Mouse (Mus musculus): ENCODE measurements around the gene Cacna2d3. TPM values are rescaled to one million over a fixed set of nuclear protein-coding genes. Genes with fewer than 3 reads are reported as not detected.
A peak's percentile ranks its signal among the peaks of the same experiment; 100 is the strongest.

Cacna2d3 gene
- total RNA-seq, 2 experiments from 2014 or later, result 1.5 to 3.2 TPM

DNA sequence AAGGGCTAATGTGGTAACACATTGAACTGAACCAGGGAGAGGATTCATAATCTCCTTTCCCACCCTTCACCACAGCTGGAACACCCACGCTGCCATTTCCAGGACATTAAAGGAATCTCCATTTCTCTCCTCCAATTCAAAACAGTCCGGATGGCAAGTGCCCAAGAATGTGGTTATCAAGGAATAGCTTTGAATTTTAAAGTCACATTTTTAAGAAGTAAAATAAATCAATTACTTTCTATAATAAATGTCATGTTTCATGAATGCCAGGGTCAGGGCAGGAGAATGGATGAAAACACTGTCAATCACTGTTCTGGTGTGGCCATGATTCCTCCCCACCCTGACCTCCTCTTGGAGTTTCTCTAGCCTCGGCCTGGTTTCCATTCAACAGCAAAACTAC is 333.9 kb downstream of the Cacna2d3 start:
- peak; percentile 65 for DNase-seq

DNA sequence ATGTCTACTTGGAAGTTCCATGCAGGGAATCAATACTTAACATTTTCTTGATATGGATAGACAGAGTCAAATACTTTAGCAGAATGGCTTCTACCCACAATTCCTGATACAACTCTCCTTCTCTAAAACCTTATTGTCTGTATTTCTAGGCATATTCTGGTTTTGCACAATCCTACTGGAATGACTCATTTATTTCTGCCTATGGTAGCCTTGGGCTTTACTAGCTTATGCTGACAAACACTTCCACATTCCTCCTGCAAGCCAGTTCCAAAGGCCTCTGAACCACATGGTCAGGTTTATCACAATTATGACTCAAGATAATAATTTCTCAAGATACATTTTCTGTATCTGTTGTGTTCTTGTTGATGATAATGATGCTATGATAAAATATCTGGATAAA is 336.2 kb downstream of the Cacna2d3 start:
- no peak for DNase-seq

DNA sequence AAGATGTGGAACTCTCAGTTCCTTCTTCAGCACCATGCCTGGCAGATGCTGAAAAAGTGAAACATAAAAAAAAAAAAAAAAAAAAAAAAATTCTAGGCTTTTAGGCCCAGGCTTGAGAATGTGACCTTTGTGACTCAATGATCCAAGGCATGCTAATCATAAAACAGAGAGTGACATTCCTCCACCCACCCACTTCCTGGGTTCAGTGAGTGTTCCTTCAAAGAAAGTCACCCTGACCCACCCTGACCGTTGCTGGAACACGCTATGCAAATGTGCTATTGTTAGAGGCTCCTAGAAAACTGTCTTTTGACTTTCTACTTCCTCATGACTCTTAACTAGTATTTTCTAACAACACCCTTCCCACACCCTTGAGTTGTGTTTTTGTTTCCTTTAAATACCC is 338.9 kb downstream of the Cacna2d3 start:
- no peak for DNase-seq

DNA sequence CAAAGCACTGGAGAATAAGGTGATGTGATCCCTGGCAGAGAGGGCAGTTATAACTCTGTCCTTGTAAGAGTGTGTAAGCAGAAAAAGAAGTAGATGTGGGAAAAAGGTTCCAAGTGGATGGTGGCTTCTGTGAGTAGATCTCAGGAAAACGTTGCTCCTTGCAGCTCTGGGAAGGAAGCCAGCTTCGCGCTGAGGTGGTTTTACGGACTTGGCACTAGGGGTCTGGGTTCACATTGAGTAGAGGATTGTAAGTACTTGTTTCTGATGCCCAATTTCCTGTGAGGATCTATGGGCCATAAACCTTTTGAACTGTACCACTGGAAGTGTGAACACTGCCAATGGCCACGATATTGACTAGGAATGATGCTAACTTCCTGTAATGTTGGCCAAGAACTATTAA is 354.8 kb downstream of the Cacna2d3 start:
- no peak for DNase-seq

DNA sequence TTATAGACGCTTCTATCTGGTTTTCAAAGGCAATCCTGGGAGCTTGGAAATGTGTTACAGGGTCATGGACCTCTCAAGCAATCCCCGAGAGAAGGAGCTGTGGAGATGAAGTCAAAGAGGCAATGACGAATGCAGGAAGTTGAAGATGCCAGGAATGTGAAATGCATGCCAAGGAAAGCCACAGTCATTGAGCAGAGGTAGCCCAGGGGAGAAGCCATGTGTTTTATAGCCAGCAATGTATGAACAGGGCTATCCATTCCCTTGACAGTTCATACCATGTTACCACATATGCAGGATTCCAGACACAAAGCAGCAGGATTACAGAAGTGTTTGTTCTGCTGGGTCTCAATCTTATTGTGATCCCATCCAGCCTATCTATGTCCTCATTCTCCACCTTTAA is 359.2 kb downstream of the Cacna2d3 start:
- no peak for DNase-seq

DNA sequence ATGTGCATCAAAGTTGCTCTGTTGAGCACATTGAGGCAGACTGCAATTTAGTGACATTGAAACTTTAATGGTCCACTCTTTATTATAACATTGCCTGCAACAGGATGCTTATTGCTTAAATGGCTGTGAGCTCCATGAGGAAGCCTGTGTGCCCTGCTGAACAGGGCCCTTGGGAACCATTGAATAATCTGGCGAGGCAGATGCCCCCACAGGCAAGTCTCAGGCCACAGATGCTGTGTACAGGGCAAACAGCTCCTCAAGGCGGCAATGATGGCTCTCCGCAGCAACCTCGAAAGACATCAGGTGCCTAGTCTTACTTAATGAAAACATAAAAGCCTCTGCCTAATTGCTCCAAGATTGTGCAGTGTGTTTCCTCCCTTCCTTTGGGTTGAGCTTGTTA is 371.0 kb downstream of the Cacna2d3 start:
- DNase-seq, result no peak

DNA sequence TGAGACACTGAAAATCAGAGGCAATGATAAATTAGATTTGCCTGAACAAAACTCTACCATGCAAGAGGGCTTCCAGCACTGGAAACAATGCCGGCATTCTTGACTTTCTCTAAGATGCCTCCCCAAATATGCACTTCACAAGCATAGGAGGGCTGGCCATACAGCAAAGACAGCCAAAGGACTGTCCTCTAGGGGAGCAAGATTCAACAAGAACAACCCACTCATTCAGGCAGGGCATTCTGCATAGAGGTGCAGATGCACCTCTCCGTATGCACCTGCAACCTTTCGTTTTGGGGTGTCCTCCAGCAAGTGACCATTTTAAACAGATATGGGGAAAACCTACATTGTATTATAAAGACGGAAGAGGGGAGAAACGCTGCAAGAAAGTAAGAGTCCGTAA is 380.1 kb downstream of the Cacna2d3 start:
- no peak for DNase-seq

DNA sequence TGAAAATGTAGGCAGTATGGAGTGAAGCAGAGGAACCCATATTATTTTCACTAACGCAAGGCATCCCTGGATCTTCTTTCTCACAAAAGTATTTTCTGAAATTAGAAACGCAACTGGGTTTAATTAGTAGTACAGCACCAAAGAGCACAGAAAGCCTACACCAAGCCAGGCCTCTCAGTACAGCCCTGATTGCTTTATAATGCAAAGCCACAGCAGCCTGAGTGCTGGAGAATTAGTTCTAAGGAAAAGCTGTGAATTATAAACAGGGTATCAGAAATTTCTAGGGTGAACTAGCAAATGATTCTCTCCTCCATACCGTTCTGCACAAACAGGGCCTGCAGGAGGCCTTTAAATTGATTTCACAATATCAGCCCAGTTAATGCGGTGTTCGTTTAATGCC is 380.9 kb downstream of the Cacna2d3 start:
- no peak for DNase-seq

DNA sequence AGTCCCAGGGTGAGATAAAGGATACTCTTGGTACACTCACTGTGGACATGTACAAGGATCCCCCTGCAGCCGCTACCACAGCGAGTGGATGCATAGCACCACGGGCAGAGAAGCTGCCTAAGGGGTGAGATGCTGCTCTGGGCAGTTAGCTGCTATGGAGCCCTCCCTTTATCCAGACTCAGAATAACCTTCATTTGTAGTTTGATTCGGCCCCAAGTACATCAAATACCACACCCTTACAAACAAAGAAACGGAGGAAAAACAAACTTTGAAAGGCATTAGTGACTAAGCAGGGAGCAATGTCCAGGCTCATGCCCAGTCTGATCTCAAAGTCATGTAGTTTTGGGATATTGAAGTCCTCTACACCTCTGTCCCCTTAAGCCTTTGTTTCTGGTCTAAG is 386.8 kb downstream of the Cacna2d3 start:
- no peak for DNase-seq

DNA sequence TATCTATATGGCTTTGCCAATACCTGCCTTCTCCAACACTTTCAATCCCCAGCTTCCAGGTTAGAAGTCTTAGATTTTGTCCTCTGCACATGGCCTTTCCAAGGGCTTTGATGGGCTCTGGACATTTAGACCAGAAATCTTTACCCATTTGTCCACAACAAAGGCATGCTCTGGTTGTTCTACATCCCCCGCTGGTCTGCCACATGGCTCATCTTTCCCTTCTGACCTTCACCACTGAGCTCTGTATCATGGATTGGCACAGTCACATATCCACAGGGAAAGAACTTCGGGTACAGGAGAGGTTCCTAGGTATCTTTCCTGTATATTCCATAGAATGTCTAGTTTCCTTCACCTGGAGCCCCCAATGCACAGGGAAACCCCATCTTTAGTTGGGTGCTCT is 387.4 kb downstream of the Cacna2d3 start:
- DNase-seq, result no peak

DNA sequence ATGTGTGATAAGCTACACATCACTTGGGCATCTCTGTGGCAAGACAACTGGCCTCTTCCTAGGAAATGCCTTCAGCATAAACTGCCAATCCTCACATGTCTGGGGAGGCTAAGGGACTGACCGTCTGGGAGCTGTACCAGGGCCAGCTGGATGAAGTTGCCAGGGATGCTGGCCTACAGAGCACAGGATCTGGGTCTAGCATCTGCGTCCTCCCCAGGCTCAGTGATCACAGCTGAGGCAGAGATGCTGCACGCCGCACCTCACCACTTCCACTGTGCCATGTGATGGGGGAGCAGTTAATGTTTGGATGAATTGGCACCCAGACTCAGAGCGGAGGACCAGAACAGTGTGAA is 397.3 kb downstream of the Cacna2d3 start:
- DNase-seq, result no peak

DNA sequence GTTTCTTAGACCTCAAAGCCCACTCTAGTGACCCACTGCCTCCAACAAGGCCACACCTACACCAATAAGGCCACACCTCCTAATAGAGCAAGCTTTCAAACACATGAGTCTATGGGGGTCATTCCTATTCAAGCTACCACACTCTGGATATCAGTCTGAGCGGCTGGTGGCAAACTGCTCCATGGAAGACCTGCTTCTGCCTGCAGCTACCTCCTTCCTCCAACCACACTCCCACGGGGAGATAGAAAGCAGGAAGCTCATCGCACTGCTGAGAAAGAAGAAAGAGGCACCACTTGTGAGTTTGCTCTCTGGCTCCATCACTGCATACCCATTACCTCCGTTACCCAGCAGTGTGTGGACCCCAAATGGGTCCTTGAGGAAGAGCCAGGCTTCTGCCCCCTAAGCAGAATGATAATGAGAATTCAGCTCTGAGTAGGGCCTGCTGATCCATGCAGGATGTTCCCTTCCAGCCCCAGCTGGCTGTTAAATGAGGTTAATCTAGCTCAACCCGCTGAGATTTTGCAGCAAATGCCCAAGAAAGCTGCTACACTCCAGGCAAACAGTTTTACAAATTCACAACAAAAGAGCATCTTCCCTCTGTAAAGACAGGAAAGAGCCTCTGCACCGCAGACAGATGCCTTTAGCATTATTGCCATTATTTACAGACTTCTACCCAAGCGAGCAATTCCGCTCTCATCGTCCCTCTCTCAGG is 397.8 kb downstream of the Cacna2d3 start:
- no peak for DNase-seq

DNA sequence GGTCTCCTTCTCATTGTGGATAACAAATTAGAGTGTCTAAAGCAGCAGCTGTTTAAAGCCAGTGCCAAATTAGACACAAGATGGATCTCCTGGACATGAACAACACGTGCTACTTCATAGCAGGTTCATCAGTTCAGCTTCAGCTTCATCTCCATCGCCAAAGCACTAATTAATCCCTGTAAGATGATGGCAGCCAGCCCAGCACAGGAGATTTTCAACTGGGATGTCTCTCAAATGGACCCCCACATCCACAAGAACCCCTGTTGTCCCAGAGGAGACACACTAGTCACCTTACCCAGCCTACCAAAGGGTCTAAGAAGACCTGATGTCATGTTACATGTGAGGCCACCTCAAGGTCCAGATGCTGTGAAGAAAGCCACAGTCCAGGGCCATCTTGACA is 408.2 kb downstream of the Cacna2d3 start:
- no peak for DNase-seq

DNA sequence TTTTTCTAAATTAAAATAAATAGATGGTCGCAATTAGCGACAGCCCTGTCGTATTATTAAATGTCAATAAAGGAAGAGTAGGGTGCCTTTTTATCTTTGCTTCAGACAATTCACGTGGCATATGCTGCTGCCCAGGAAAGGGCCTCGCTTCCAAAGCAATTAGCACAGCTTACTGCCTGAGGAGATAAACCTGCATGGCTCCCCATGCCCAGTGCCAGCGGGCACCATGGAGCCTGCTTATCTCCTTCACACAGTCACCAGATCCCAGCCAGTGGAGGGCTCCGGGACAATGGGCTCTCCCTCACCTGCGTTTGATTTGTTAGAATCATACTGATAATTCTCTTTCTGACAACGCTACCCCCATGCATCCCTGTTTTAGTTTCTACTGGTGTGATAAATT is 416.0 kb downstream of the Cacna2d3 start:
- no peak for DNase-seq

DNA sequence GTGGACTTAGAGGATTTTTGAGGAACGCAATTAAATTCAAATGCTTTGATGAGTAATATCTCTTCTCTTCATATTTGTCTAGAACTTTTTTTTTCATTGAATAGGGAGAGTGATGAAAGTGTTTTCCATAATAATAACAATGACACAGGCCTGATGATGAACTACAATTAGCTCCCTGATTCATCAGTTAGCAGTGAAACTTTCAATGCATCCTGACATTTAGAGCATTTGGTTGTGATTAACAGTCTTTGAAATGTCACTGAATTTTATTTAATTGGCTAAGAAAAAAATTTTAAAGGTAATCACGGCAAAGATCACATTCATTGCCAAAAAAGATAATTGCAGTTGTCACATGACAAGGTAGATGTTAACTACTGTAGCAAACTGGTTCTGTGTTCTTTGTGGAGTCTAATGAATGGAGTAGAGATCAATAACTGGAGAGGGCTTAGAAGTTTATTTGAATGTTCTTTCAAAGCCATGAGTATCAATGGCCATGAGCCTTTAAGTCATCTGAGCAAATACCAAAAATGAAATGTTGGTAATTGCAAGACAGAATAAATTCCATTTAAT is 425.4 kb downstream of the Cacna2d3 start:
- DNase-seq, result no peak

DNA sequence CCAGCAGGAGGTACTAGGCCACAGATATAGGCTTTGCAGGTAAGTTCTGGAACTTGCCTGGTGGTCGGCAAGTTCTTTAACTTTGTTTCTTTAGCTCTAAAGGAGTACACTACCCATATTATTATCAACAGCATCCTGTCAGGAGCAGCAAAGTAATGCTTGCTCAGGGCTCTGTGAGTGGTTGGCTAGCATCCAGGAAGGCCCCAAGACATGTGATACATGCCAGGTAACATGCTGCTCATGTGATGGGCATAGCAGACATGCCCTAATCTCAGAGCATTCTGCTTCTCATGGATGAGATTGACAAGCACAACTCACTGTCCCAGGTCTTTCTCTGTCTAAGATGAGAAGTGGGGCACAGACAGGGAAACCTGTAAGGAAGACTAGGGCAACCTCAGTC is 442.8 kb downstream of the Cacna2d3 start:
- no peak for DNase-seq

DNA sequence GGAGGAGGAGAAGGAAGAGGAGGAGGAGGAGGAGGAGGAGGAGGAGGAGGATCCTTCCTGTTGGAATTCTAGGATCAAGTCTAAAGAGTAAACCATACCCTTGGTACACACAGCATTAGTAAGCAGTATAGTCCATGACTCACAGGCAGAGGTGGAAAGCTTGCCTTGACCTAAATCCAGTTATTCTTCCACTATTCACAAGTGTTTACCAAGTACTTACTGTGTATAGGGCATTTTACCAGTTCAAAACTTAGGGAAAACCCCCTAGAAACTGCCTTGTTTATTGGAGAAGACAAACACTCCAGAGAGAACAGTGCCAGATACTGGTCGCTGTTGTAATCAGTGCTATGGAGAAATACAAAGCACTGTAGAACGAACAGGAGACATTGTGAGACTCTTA is 443.3 kb downstream of the Cacna2d3 start:
- peak; percentile 19 for DNase-seq

DNA sequence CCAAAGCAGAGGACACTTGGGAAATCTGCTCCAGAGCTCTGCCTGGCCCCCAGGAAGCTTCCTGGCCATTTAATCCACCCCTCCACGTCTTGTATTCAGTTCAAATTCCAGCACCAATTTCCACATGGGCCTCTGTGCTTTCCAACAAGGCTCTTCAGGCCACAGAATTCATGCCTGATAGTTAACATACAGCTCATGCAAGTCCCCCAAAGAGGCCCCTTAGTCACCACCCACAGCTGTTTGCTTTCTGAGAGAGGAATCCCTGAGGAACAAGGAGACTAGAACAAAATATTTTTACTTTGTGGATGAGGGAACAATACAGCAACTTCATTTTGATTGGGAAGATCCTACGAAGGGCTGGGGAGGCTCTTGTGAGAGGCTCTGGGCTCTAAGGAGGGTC is 444.0 kb downstream of the Cacna2d3 start:
- DNase-seq, result no peak

DNA sequence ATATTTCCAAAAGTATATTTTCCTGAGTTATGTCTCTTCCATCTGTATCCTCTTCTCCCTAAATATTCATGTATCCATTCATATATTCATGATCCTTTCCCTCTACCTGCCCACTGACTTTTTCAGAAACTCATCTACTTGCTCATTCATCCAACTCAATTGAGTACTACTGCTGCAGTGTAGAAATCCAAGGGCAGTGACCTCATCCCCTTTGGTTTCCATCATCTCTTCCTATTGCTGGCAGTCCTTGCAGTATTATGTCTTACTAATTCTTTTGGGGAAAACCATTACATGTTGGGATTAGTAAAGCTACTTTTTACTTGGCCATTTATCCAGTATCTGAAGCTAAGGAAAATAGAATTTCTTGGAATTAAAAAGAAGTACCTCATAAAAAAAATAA is 447.8 kb downstream of the Cacna2d3 start:
- DNase-seq, result no peak

DNA sequence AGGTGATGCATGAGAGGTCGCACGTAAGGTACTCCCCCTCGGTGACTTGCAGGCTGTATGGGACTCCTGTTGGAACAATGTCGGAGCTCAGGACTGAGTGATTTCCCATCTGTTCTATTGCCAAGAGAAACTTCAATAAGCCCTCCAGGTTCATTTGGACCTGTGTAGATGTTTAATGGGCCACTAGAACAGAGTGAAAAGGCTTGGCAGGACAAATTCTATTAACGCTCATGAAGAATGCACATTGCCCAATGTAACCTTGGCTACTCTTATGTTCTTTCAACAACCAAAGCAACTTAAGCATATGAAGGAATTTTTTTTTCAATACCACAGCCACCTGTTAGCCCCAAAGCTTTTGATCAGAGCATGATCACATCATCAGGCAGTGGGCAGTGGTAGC is 451.1 kb downstream of the Cacna2d3 start:
- no peak for DNase-seq

DNA sequence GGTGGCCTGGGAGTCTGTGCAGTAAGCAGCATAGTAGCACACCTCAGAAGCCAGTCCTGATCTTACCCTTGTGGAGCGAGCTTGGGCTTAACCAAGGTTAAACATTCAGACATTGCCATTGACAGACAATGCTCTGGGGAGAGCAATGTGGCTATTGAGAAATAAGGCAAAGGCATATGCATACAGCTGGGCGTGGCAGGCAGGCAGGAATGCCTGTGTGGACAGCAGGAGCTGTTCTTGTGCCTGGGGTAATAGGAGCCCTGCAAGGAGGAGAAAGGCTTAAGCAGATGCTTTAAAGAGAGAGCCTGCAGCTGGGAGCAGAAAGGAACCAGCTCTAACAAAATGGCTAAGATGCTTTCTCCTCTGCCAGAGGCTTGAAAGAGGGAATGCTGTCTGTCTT is 451.8 kb downstream of the Cacna2d3 start:
- peak; percentile 22 for DNase-seq

DNA sequence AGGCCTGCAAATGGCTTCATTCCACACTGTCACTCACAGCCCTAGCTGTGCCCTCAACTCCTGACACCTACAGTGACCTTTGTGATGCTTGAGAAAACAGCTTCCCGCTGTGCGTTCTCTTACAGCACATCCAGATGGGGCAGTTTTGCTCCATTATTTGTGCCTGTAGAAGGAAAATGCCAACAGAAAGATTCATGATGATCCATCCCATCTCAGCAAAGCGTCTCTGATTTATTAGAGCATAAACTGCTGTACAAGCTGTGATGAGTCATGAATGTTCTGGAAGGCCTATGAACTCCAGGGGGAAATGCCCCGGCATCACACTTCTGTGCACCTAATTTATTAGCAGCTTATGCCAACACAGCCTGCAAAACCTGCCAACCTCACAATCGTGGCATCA is 453.1 kb downstream of the Cacna2d3 start:
- DNase-seq, result peak; percentile 20

DNA sequence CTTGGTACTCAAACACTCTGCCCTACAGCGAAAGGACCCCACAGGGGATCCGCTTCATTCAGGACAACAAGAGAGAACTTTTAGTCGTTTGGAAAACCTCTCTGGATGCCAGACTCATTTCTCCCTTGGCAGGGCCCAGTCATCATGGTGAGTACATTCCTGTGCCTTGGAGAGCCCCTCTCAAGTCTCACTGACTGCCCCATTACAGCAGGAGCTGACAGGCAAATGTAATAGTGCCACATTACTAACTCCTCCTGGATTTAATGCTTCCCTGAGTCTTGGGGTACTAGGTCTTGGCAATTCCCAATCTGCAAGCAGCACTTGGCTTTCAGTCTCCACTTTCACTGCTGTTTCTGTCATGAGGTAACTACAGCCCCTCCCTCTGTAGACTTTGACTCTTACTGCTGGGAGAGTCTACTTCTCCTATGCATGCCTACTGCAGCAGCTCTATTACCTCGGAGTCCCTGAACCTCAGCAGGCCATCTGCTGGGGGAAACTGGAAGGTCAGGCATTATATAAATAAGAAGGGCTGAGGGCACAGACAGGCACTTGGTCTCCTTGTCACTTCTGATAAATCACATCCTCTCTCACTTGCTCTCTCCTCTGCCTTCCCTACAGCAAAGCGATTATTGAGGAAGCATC is 454.3 kb downstream of the Cacna2d3 start:
- DNase-seq, result peak; percentile 27

DNA sequence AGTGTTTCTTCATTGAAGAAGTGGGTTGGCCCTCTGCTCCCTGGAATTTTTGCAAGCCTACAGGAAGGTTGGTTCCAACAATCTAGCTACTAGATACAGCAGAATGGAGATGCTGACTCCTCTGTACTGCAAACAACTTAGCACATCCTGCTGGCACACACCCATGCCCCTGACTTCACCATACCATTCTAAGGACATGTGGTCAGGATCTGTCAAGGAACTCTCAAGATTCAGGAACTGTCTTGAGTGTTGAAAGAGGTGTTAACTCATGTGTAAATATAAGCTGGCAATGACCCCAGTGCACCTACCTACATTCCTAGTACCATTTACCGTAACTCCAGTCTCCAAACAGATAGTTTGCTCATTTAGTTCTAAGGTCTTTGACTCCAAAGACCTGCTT is 461.0 kb downstream of the Cacna2d3 start:
- no peak for DNase-seq
